Comparison of ENCODE assay signal across 9 mouse cellular contexts in genomic region chr6:122595637-122596036, GRCm38 (mm10). TPM values are rescaled to one million over a fixed set of nuclear protein-coding genes. Genes with fewer than 3 reads are reported as not detected.
DNase-seq lines count a peak whose midpoint lies in the region; ATAC-seq lines count a peak whose summit lies in the region.
"Had no signal": no experiment of that assay in that cellular context is flagged by ENCODE, and none has a peak within 500 bp of the region (broad histone marks: within the 10 kb centered on the region; RNA-seq: fewer than 3 reads in every experiment).

No protein-coding gene starts in this region.

- no peak for ATAC-seq in midbrain, embryonic 14.5 days (ENCODE audit: low FRiP score, low TSS enrichment)

- no peaks in the 10 kb centered on the region for H3K4me1 ChIP-seq in midbrain, embryonic 14.5 days (ENCODE audit: control insufficient read depth, insufficient read depth, low read length)

- H3K36me3 ChIP-seq in midbrain, embryonic 14.5 days (ENCODE audit: control insufficient read depth, insufficient read depth, low read length): no peaks in the 10 kb centered on the region
- H3K36me3 ChIP-seq: liver, embryonic 13.5 days had no signal

- H3K4me2 ChIP-seq in midbrain, embryonic 14.5 days (ENCODE audit: low read length): no peak overlapping the region
- H3K4me2 ChIP-seq: liver, embryonic 13.5 days had no signal

- no peaks in the 10 kb centered on the region for H3K27me3 ChIP-seq in midbrain, embryonic 14.5 days (ENCODE audit: control insufficient read depth, insufficient read depth, low read length)
- H3K27me3 ChIP-seq: liver, embryonic 13.5 days had no signal

- no peak overlapping the region for H3K27ac ChIP-seq in midbrain, embryonic 14.5 days (replicated peaks; ENCODE audit: low read depth, low read length)
- H3K27ac ChIP-seq: liver, embryonic 13.5 days had no signal

- DNase-seq in layer of hippocampus, adult 9-11 months: peak; percentile 17
- no peak for DNase-seq in layer of hippocampus, adult 9-10 months (ENCODE audit: low spot score)
- peak; percentile 79 for DNase-seq in ZHBTc4 (ENCODE audit: low read depth, low spot score)
- DNase-seq in forelimb bud, embryonic 11.5 days (ENCODE audit: low read depth, low spot score): peak; percentile 34
- DNase-seq in kidney, postnatal 25 days: peak; percentile 50 to 64
- DNase-seq in midbrain, embryonic 14.5 days: peak; percentile 67
- DNase-seq in adipocyte (ENCODE audit: low spot score): no peak
- DNase-seq in cerebellum, adult 18-20 months: no peak
- DNase-seq: liver, embryonic 13.5 days had no signal

- H3K9ac ChIP-seq in midbrain, embryonic 14.5 days (replicated peaks; ENCODE audit: low read length): no peak overlapping the region
- H3K9ac ChIP-seq: liver, embryonic 13.5 days had no signal

- 38% methylated on average over 7 of the region's 7 CpGs for WGBS in midbrain, embryonic 14.5 days

- H3K4me3 ChIP-seq in midbrain, embryonic 14.5 days (replicated peaks; ENCODE audit: low read depth, low read length): no peak overlapping the region
- H3K4me3 ChIP-seq: liver, embryonic 13.5 days had no signal

- H3K9me3 ChIP-seq in midbrain, embryonic 14.5 days (ENCODE audit: control insufficient read depth, low read length): no peaks in the 10 kb centered on the region
- H3K9me3 ChIP-seq: liver, embryonic 13.5 days had no signal

RNA-seq across cellular contexts. Expression of gene Apobec1, which starts 6.6 kb away (rescaled TPM):
- polyA plus RNA-seq in midbrain, embryonic 14.5 days (2014; fragmentation: Nextera tagmentation; extraction: Ambion mirVana): 0.31 and 1.6 TPM in 2 replicates

RNA-seq across cellular contexts. Expression of gene Gdf3, which starts 14.2 kb away (rescaled TPM):
- polyA plus RNA-seq in midbrain, embryonic 14.5 days (2014; fragmentation: Nextera tagmentation; extraction: Ambion mirVana): 0.13 TPM in 1 of 2 replicates, not detected in the other

RNA-seq across cellular contexts. Expression of gene Dppa3, which starts 30.6 kb away (rescaled TPM):
- polyA plus RNA-seq in midbrain, embryonic 14.5 days (2014; fragmentation: Nextera tagmentation; extraction: Ambion mirVana): not detected in 2 replicates
- polyA plus RNA-seq: liver, embryonic 13.5 days had no signal

RNA-seq across cellular contexts. Expression of gene Aicda, which starts 42.0 kb away (rescaled TPM):
- polyA plus RNA-seq in midbrain, embryonic 14.5 days (2014; fragmentation: Nextera tagmentation; extraction: Ambion mirVana): 0.81 and 0.95 TPM in 2 replicates
- polyA plus RNA-seq: liver, embryonic 13.5 days had no signal

Comparison
In these comparisons a context has a peak if more than half of its experiments do, and no peak if none do; other contexts are left out.
1. DNase-seq: peak in layer of hippocampus, adult 9-11 months (single experiment), ZHBTc4 (single experiment), forelimb bud, embryonic 11.5 days (single experiment), kidney, postnatal 25 days (2 of 2) and midbrain, embryonic 14.5 days (single experiment); none in layer of hippocampus, adult 9-10 months (single experiment), adipocyte (single experiment) and cerebellum, adult 18-20 months (0 of 2).